Mouse (Mus musculus) ZHBTc4 (cell line): ENCODE results near the gene Olfr1066.
"Not testable (repeated sequence)": the region's sequence is repeated elsewhere in the genome, so short reads cannot be mapped to it uniquely, and the experiment has no call there.

Experiments
- DNase-seq: peaks from one replicate; pipeline ENCODE4 v3.0.0-alpha.2; 2011; ENCODE audit warnings: low read depth, low spot score

Gene Olfr1066

DNA sequence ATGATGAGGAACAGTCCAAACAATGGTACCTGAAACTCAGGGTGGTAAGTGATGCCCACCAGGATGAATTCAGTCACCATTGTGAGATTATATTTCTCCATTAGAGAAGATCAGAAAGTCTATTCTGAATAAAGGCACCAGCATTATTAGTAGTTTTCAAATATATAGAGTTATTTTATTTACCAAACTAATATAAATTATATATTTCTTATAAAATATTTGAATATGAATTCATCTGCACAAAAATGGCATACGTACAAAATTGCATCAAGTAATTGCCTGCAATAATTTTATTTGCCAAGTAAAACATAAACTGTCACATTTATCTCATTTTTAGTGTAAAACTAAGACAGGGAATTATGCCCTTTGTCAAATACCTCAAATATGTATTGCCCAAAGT is at the start of gene Olfr1066:
Gene Olfr1066, minus strand, starts transcription at position 101 of the 400 bp plus-strand sequence.
- DNase-seq: no peak

DNA sequence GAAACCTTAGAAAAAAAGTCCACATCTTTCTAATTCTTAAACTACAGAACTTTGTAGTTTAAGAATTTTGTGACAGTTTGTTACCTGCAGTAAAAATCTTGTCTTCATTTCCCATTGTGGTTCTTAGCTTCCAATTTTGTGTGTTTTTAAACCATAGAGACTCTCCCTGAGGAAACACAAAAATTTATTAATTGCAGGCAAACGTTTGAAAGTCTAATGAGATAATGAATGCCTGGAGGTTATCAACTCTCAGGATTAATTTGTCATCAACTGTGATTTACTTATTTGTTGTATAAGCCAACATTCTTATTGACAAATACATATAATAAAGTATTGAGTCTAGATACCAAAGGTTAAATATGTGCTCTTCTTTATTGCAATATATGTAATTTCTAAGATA is 31.2 kb upstream of the Olfr1066 start, which contains the start of gene Olfr228:
Gene Olfr228, minus strand, starts transcription at position 101 of the 400 bp plus-strand sequence.
- DNase-seq: no peak

DNA sequence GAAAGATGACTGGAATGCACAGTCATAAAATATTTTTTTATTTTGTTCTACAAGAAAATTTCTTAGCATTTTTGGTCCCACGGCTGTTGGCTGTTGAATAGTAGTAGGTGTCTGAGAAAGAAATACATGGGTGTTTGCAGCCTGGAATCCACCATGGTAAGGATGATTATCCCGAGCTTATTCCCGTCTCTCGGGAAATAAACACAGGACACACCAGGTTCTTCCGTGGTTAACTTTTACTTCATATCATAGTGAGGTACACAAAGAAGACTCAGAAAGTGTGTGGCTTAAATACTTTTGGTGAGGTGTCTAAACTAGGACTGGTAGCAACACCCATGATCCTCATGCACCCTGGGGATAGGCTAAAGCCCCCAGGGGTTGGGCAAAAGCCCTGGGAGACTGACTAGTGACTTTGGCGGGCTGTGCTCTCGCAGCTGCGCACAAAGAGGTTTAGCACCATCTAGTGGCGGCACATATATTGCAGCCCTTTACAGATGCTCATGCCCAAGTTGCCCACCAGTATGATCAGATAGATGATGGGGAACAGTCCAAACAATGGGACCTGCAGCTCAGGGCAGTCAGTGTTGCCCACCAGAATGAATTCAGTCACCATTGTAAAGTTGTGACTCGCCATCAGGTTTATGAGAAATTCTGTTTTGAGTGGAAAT is 8.5 kb upstream of the Olfr1066 start:
- peak; percentile 77 for DNase-seq

DNA sequence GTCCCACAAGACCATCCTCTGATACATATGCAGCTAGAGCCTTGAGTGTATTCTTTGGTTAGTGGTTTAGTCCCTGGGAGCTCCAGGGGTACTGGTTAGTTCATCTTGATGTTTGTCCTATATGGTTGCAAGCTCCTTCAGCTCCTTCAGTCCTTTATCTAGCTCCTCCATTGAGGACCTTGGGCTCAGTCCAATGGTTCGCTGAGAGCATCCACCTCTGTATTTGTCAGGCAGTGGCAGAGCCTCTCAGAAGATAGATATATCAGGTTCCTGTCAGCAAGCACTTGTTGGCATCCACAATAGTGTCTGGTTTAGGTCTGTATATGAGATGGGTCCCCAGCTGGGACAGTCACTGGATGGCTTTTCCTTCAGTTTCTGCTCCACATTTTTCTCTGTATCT is 4.4 kb upstream of the Olfr1066 start:
- no peak for DNase-seq

DNA sequence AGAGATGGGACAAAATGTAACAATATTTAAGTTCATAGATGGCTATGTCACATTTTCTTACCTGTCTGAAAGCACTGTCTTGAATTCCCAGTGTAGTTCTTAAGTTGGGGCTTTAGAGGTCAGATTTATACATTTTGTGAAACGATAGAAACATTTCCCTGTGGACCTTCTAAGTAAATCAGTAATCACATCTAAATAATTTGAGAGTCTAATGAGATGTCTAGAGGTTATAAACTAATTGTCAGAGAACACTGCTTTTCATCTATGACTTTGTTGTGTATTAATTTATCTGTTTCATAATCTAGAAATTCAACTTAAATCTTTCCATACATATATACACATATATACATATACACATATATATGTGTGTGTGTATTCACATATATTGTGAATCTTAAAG is 5.6 kb downstream of the Olfr1066 start, which contains the start of gene Olfr1065:
Gene Olfr1065, minus strand, starts transcription at position 101 of the 400 bp plus-strand sequence.
- not testable (repeated sequence) for DNase-seq

DNA sequence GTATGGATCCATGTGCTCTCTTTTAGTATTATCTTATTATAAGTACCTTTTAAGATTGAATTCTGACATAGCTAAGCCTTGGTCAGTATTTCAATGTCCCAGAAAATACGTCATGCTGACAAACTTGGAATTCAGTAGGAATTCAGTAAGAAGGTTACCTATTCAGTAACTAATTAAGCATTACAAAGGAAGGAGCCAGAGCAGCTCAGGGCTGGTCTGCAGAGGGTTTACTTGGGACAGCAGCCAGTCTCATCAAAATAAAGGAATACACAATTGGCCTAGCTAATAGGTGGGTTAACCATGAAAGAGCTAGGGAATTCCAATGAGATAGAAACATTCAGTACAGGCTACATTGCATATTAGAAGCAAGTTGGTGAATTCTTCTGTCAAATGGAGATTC is 14.0 kb downstream of the Olfr1066 start:
- peak; percentile 86 for DNase-seq

DNA sequence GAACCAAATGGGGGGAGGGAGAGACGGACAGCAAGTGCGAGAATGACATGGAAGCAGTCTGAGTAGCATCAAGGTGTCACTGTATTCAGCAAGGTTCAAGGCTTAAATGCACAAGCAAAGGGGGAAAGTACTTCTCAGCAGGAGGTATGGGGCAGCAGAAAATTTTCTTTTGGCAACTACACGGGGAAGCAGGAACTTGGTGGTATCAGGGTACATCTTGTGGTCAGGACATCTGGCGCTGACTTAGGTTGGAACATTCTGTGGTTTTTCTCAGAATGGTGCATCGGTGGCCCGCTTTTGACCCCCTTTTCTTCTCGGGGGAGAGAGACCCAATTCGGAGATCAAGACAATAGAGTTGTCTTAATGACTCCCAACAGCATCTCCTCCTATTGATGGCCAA is 27.6 kb downstream of the Olfr1066 start:
- not testable (repeated sequence) for DNase-seq

DNA sequence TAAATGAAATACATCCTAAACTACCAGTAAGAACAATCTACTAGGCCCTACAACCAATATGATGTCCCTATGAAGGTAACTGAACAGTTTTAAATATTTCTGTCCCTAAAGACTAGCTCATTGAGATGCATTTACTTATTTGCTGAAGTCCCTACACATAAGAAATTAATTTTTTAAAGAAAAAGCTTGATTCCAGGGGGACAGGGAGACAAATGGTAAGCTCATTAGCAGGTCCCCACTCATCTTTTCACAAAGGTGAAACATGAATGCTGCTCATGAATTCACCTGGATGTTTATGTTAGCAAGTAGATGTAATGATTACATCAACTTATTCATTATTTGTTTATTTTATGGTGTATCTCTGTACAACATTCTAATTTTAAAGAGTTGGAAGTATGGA is 29.4 kb downstream of the Olfr1066 start, which contains the start of gene Olfr1062:
Gene Olfr1062, minus strand, starts transcription at position 101 of the 400 bp plus-strand sequence.
- DNase-seq: not testable (repeated sequence)

DNA sequence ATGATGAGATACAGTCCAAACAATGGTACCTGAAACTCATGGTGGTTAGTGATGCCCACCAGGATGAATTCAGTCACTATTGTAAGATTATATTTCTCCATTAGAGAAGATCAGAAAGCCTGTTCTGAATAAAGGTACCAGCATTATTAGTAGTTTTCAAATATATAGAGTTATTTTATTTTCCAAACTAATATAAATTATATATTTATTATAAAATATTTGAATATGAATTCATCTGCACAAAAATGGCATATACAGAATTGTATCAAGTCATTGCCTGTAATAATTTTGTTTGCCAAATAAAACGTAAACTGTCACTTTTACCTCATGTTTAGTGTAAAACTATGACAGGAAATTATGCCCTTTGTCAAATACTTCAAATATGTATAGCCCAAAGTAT is 42.1 kb downstream of the Olfr1066 start, which contains the start of gene Olfr1061:
Gene Olfr1061, minus strand, starts transcription at position 101 of the 400 bp plus-strand sequence.
- DNase-seq: no peak
